Mouse (Mus musculus) intestine, postnatal 0 days (tissue): ENCODE results near the gene Nell1. TPM values are rescaled to one million over a fixed set of nuclear protein-coding genes. Genes with fewer than 3 reads are reported as not detected.

ENCODE experiments used
- ATAC-seq: fragments of 200-750 bp; cut with Nextera tagmentation; 2 replicates; pipeline ENCODE4 v1.8.0; 2017; ENCODE audit warnings: mild to moderate bottlenecking, moderate TSS enrichment, moderate library complexity
- H3K27ac ChIP-seq: fragments of 300-500 bp; sonication (generic); 2 replicates; pipeline ENCODE4 v1.5.1; 2014; ENCODE audit warnings: mild to moderate bottlenecking, low read depth, low read length, moderate library complexity
- H3K27me3 ChIP-seq: fragments of 300-500 bp; sonication (generic); replicated peaks from 2 replicates; pipeline ENCODE4 v1.6.1; 2014; ENCODE audit warnings: low read length, mixed read lengths; ENCODE audit not compliant: control insufficient read depth, insufficient read depth
- H3K36me3 ChIP-seq: fragments of 300-500 bp; sonication (generic); 2 replicates; pipeline ENCODE4 v1.6.1; 2014; ENCODE audit warnings: mild to moderate bottlenecking, moderate library complexity; ENCODE audit not compliant: control insufficient read depth, insufficient read depth
- H3K4me1 ChIP-seq: fragments of 300-500 bp; sonication (generic); replicated peaks from 2 replicates; pipeline ENCODE4 v1.6.1; 2014; ENCODE audit warnings: antibody characterized with exemption, low read length, mixed read lengths; ENCODE audit not compliant: control insufficient read depth, insufficient read depth
- H3K4me2 ChIP-seq: fragments of 300-500 bp; sonication (generic); replicated peaks from 2 replicates; pipeline ENCODE4 v1.6.1; 2014; ENCODE audit warnings: low read depth, mild to moderate bottlenecking, moderate library complexity
- H3K4me3 ChIP-seq: fragments of 300-500 bp; sonication (generic); 2 replicates; pipeline ENCODE4 v1.5.1; 2014; ENCODE audit warnings: low read depth, low read length
- H3K9ac ChIP-seq: fragments of 300-500 bp; sonication (generic); 2 replicates; pipeline ENCODE4 v1.6.1; 2014; ENCODE audit warnings: mild to moderate bottlenecking, low read depth, low read length
- H3K9me3 ChIP-seq: fragments of 300-500 bp; sonication (generic); 2 replicates; pipeline ENCODE4 v1.6.1; 2016; ENCODE audit warnings: mixed run types; ENCODE audit not compliant: control insufficient read depth
- CTCF ChIP-seq: sonication (generic); IDR thresholded peaks from 2 replicates; pipeline ENCODE4 v1.5.1; 2016; ENCODE audit warnings: low read depth, mild to moderate bottlenecking, control low read depth, antibody characterized with exemption, moderate library complexity
- WGBS: fragments of 180-500 bp; shearing (Covaris S2); extraction: QIAGEN DNeasy Blood & Tissue Kit; methylation state at CpG from one replicate; pipeline ENCODE4 v1.1.7; 2014; 5-methylcytosine and 5-hydroxymethylcytosine counted together
- polyA plus RNA-seq: library from polyadenylated mRNA; unstranded; fragments of >200 nt; fragmentation: Nextera tagmentation; extraction: Ambion mirVana; gene quantifications from 2 replicates; pipeline ENCODE4 v1.2.1, GENCODE M21; 2015

The Nell1 gene
- polyA plus RNA-seq, 1 experiment from 2014 or later = 1.9 TPM

- H3K4me2 ChIP-seq = peak overlapping the region; percentile 70
- peak overlapping the region; percentile 35 for H3K4me3 ChIP-seq
- peak; percentile 52 for TF ChIP-seq CTCF
- no peaks in the 10 kb centered on the region for H3K36me3 ChIP-seq
- under 1% methylated on average over 40 of the region's 40 CpGs for WGBS
- ATAC-seq = no peak
- H3K9ac ChIP-seq = no peak overlapping the region
- H3K9me3 ChIP-seq = no peaks in the 10 kb centered on the region
- H3K27ac ChIP-seq = no peak overlapping the region
- no peaks in the 10 kb centered on the region for H3K4me1 ChIP-seq
- H3K27me3 ChIP-seq = peaks cover 29% of the 10 kb centered on the region
Measured at GRCm38 (mm10) chr7:49975441-49976121, 917 bp downstream of the Nell1 start.

- no peak overlapping the region for H3K4me3 ChIP-seq
- no peaks in the 10 kb centered on the region for H3K9me3 ChIP-seq
- H3K4me1 ChIP-seq = no peaks in the 10 kb centered on the region
- H3K27ac ChIP-seq = no peak overlapping the region
- peak; percentile 48 for TF ChIP-seq CTCF
- 40% methylated on average over 9 of the region's 9 CpGs for WGBS
- H3K36me3 ChIP-seq = no peaks in the 10 kb centered on the region
- no peak overlapping the region for H3K4me2 ChIP-seq
- 0 out of 2 replicates have a peak, but pooled peaks cover 3% of the 10 kb centered on the region for H3K27me3 ChIP-seq
- H3K9ac ChIP-seq = no peak overlapping the region
- no peak for ATAC-seq
Measured at GRCm38 (mm10) chr7:49981511-49982227, 7.0 kb downstream of the Nell1 start.

GRCm38 (mm10) chr7:49984698-49985097, 10.0 kb downstream of the Nell1 start:
- Histone ChIP-seq H3K36me3 (no peaks in the 10 kb centered on the region), H3K27me3 (no peaks in the 10 kb centered on the region), H3K27ac (no peak overlapping the region), H3K4me2 (peak overlapping the region; percentile 37; the same call in 1 of the 2 replicates), H3K4me3 (no peak overlapping the region), H3K9ac (no peak overlapping the region), H3K4me1 (no peaks in the 10 kb centered on the region), H3K9me3 (no peaks in the 10 kb centered on the region)
- no peak for TF ChIP-seq CTCF
- no peak for ATAC-seq
- 26% methylated on average over 6 of the region's 6 CpGs for WGBS

GRCm38 (mm10) chr7:49985947-49986346, 11.3 kb downstream of the Nell1 start:
- Histone ChIP-seq H3K9me3 (no peaks in the 10 kb centered on the region), H3K4me3 (no peak overlapping the region), H3K27ac (no peak overlapping the region), H3K4me2 (no peak overlapping the region), H3K27me3 (no peaks in the 10 kb centered on the region), H3K9ac (no peak overlapping the region), H3K4me1 (no peaks in the 10 kb centered on the region), H3K36me3 (no peaks in the 10 kb centered on the region)
- no peak for TF ChIP-seq CTCF
- 92% methylated on average over 8 of the region's 8 CpGs for WGBS
- no peak for ATAC-seq

- ATAC-seq = no peak
Measured at GRCm38 (mm10) chr7:49999321-49999720, 24.7 kb downstream of the Nell1 start.

GRCm38 (mm10) chr7:50005268-50005667, 30.6 kb downstream of the Nell1 start:
- no peak overlapping the region for H3K4me3 ChIP-seq
- no peaks in the 10 kb centered on the region for H3K27me3 ChIP-seq
- H3K9me3 ChIP-seq = no peaks in the 10 kb centered on the region
- no peaks in the 10 kb centered on the region for H3K4me1 ChIP-seq
- WGBS = 54% methylated on average over 2 of the region's 2 CpGs
- H3K27ac ChIP-seq = no peak overlapping the region
- H3K9ac ChIP-seq = no peak overlapping the region
- no peaks in the 10 kb centered on the region for H3K36me3 ChIP-seq
- no peak overlapping the region for H3K4me2 ChIP-seq
- ATAC-seq = no peak
- TF ChIP-seq CTCF = no peak

More at GRCm38 (mm10) chr7:49999321-49999720, 24.7 kb downstream of the Nell1 start:
- no peak overlapping the region for H3K27ac ChIP-seq
- H3K4me2 ChIP-seq = no peak overlapping the region
- H3K4me1 ChIP-seq = no peaks in the 10 kb centered on the region
- 70% methylated on average over 4 of the region's 4 CpGs for WGBS
- no peak overlapping the region for H3K4me3 ChIP-seq
- no peak for TF ChIP-seq CTCF
- no peaks in the 10 kb centered on the region for H3K9me3 ChIP-seq
- no peaks in the 10 kb centered on the region for H3K36me3 ChIP-seq
- no peaks in the 10 kb centered on the region for H3K27me3 ChIP-seq
- H3K9ac ChIP-seq = no peak overlapping the region
